Mouse (Mus musculus) cerebellum, postnatal 25 days (tissue): Measurements from ENCODE around the gene Brdt.
"Not testable (repeated sequence)": the region's sequence is repeated elsewhere in the genome, so short reads cannot be mapped to it uniquely, and the experiment has no call there.

Experiments used
- DNase-seq, 2 experiments: peaks; one replicate each; pipeline ENCODE4 v3.0.0; 2021; ENCODE audit warnings: mixed read lengths in 2 of 2

The Brdt gene

GRCm38 (mm10) chr5:107340404-107340803 is 9.4 kb downstream of the Brdt start:
- DNase-seq, result no peak

- peak in 1 of 2 experiments; percentile 25 for DNase-seq
Measured at GRCm38 (mm10) chr5:107342891-107343290, 11.9 kb downstream of the Brdt start.

- no peak for DNase-seq
Measured at GRCm38 (mm10) chr5:107346214-107346613, 15.3 kb downstream of the Brdt start.

- DNase-seq, result no peak
Measured at GRCm38 (mm10) chr5:107352566-107352965, 21.6 kb downstream of the Brdt start.

GRCm38 (mm10) chr5:107353981-107354380 is 23.0 kb downstream of the Brdt start:
- DNase-seq, result no peak

GRCm38 (mm10) chr5:107355801-107356200 is 24.8 kb downstream of the Brdt start:
- no peak for DNase-seq

GRCm38 (mm10) chr5:107357723-107358122 is 26.8 kb downstream of the Brdt start:
- no peak for DNase-seq

GRCm38 (mm10) chr5:107359395-107360053 is 28.6 kb downstream of the Brdt start:
- DNase-seq, result peak; percentile 89 to 94

- no peak for DNase-seq
Measured at GRCm38 (mm10) chr5:107360054-107360730, 29.2 kb downstream of the Brdt start.

GRCm38 (mm10) chr5:107370040-107370439 is 39.1 kb downstream of the Brdt start:
- DNase-seq, result no peak

- DNase-seq, result no peak
Measured at GRCm38 (mm10) chr5:107371335-107371734, 40.4 kb downstream of the Brdt start.

GRCm38 (mm10) chr5:107373256-107373655 is 42.3 kb downstream of the Brdt start:
- no peak for DNase-seq

- not testable (repeated sequence) for DNase-seq
Measured at GRCm38 (mm10) chr5:107386448-107386847, 55.5 kb downstream of the Brdt start.

- DNase-seq, result no peak
Measured at GRCm38 (mm10) chr5:107387788-107388187, 56.8 kb downstream of the Brdt start.

GRCm38 (mm10) chr5:107389373-107389772 is 58.4 kb downstream of the Brdt start:
- DNase-seq, result no peak

GRCm38 (mm10) chr5:107394437-107394836 is 63.5 kb downstream of the Brdt start:
- DNase-seq, result no peak

- DNase-seq, result no peak
Measured at GRCm38 (mm10) chr5:107402436-107402835, 71.5 kb downstream of the Brdt start, which contains the start of gene Ephx4. TSS of gene Ephx4 (plus strand) at chr5:107402736.

- peak; percentile 75 to 77 for DNase-seq
Measured at GRCm38 (mm10) chr5:107403011-107403946, 72.3 kb downstream of the Brdt start.

- DNase-seq, result peak; percentile 53 to 60
Measured at GRCm38 (mm10) chr5:107403947-107404684, 73.2 kb downstream of the Brdt start.

- DNase-seq, result no peak
Measured at GRCm38 (mm10) chr5:107405361-107405760, 74.4 kb downstream of the Brdt start.

GRCm38 (mm10) chr5:107410305-107410704 is 79.3 kb downstream of the Brdt start:
- no peak for DNase-seq

GRCm38 (mm10) chr5:107411326-107411725 is 80.4 kb downstream of the Brdt start:
- peak; percentile 30 to 41 for DNase-seq
